Mouse (Mus musculus) kidney, adult 10 weeks (tissue): ENCODE results near the gene Adam17. TPM values are rescaled to one million over a fixed set of nuclear protein-coding genes. Genes with fewer than 3 reads are reported as not detected.

Source experiments
- polyA plus RNA-seq: library from polyadenylated mRNA; stranded (reverse); fragments of 350-450 nt; fragmentation: Illumina TruSeq; extraction: RNeasy Lipid Tissue Mini Kit (QIAGEN cat#74804); gene quantifications from one replicate; pipeline ENCODE4 v1.2.3, GENCODE M21; 2014; ENCODE audit warnings: low read depth, low replicate concordance

Gene Adam17
- 44.8 TPM for polyA plus RNA-seq

GRCm38 (mm10) chr12:21373100-21373819 is at the start of gene Adam17:
Gene Adam17, minus strand, starts transcription at chr12:21373632.

GRCm38 (mm10) chr12:21417100-21418070 is 44.0 kb upstream of the Adam17 start, which contains the start of gene Ywhaq:
Gene Ywhaq, minus strand, starts transcription at chr12:21417637.

GRCm38 (mm10) chr12:21315923-21316868 is 57.2 kb downstream of the Adam17 start, which contains the start of gene Iah1:
Gene Iah1, plus strand, starts transcription at chr12:21316389.

GRCm38 (mm10) chr12:21286243-21286622 is 87.2 kb downstream of the Adam17 start, which contains the start of gene Itgb1bp1:
Gene Itgb1bp1, minus strand, starts transcription at chr12:21286284.

GRCm38 (mm10) chr12:21284761-21285441 is 88.5 kb downstream of the Adam17 start, which contains the start of gene Cpsf3:
Gene Cpsf3, plus strand, starts transcription at chr12:21285391.

Other genes with a start within 250 kb of the Adam17 start
- 55.7 TPM for gene Cpsf3, start 88.2 kb downstream of the Adam17 start, polyA plus RNA-seq
- 20.7 TPM for gene Itgb1bp1, start 87.3 kb downstream of the Adam17 start, polyA plus RNA-seq
- 120 TPM for gene Iah1, start 57.2 kb downstream of the Adam17 start, polyA plus RNA-seq
- 445 TPM for gene Ywhaq, start 44.0 kb upstream of the Adam17 start, polyA plus RNA-seq